Mouse (Mus musculus): ENCODE measurements at regions not wholly inside any gene's neighbourhood (a gene's known extent, or its start where the extent isn't known, plus 50 kb on each side); places are given as distances from the start of the nearest gene placed in this dataset.

DNA sequence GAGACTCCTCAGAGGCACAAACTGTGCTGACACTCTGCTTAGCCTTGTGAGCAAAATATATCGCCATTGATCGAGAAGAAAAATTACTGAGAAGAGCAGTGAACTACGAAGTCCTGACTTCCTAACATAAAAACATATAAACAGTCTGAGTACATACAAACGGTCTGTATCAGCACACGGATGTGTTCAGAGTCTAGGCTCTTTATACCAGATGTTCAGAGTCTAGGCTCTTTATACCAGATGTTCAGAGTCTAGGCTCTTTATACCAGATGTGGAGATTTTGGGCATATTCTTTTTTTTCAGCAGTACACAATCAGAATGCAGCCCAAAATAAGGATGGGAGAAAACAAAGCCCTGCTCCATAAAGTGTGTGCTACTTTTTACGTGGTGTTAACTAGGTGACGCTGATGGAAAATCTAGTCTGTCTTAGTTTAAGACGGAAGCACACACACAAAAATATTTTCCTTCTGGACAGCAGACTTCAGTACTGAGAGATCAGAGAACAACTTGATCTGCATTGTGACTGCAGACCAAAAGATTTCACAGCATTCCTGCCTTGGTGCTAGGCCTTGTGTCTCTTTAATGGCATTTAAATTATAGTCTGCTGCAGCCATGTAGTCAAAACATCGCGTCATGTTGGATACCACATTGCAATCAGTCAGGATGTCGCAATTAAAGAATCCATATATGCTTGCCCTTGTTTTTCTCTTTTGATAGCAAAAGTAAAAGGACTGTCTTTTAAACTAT is 233.6 kb downstream of the Ptprc start:
- Histone ChIP-seq H3K9me3 (ENCODE audit: control insufficient read depth, low read length) (no peaks in the 10 kb centered on the region), H3K4me1 (replicated peaks; ENCODE audit: control insufficient read depth, insufficient read depth, low read length) (no peaks in the 10 kb centered on the region; the same call in 1 of the 2 replicates), H3K27me3 (ENCODE audit: control insufficient read depth, insufficient read depth, low read depth, low read length) (no peaks in the 10 kb centered on the region), H3K4me3 (ENCODE audit: low read length) (no peak overlapping the region), H3K9ac (ENCODE audit: low read length) (no peak overlapping the region), H3K4me2 (ENCODE audit: low read depth, low read length) (no peak overlapping the region), H3K27ac (ENCODE audit: low read length) (peak overlapping the region; percentile 28), H3K36me3 (ENCODE audit: control insufficient read depth, insufficient read depth, low read length) (peaks cover 10% of the 10 kb centered on the region)
- ATAC-seq (ENCODE audit: low read depth), result peak; percentile 83
- 54% methylated on average over 11 of the region's 11 CpGs for WGBS

GRCm38 (mm10) chr1:137935746-137936145 is 239.8 kb downstream of the Ptprc start:
- Histone ChIP-seq H3K27ac (ENCODE audit: low read length) (no peak overlapping the region), H3K4me1 (replicated peaks; ENCODE audit: control insufficient read depth, insufficient read depth, low read length) (0 out of 2 replicates have a peak, but pooled peaks cover 2% of the 10 kb centered on the region), H3K4me3 (ENCODE audit: low read length) (no peak overlapping the region), H3K4me2 (ENCODE audit: low read depth, low read length) (no peak overlapping the region), H3K27me3 (ENCODE audit: control insufficient read depth, insufficient read depth, low read depth, low read length) (no peaks in the 10 kb centered on the region), H3K36me3 (ENCODE audit: control insufficient read depth, insufficient read depth, low read length) (peaks cover 22% of the 10 kb centered on the region), H3K9ac (ENCODE audit: low read length) (no peak overlapping the region), H3K9me3 (ENCODE audit: control insufficient read depth, low read length) (no peaks in the 10 kb centered on the region)
- WGBS, result 59% methylated on average over 4 of the region's 4 CpGs
- no peak for ATAC-seq (ENCODE audit: low read depth)

- H3K36me3 ChIP-seq (ENCODE audit: control insufficient read depth, insufficient read depth, low read length), result peaks cover 19% of the 10 kb centered on the region
- no peak overlapping the region for H3K4me3 ChIP-seq (ENCODE audit: low read length)
- peaks cover 32% of the 10 kb centered on the region for H3K4me1 ChIP-seq (replicated peaks; ENCODE audit: control insufficient read depth, insufficient read depth, low read length)
- peak overlapping the region; percentile 33 for H3K27ac ChIP-seq (ENCODE audit: low read length)
- no peak overlapping the region for H3K9ac ChIP-seq (ENCODE audit: low read length)
- no peaks in the 10 kb centered on the region for H3K9me3 ChIP-seq (ENCODE audit: control insufficient read depth, low read length)
- H3K27me3 ChIP-seq (ENCODE audit: control insufficient read depth, insufficient read depth, low read depth, low read length), result no peaks in the 10 kb centered on the region
- 57% methylated on average over 3 of the region's 3 CpGs for WGBS
- ATAC-seq (ENCODE audit: low read depth), result no peak; the same call in 1 of the 2 replicates
- no peak overlapping the region for H3K4me2 ChIP-seq (ENCODE audit: low read depth, low read length)
Measured at GRCm38 (mm10) chr1:137929764-137930163, 245.7 kb downstream of the Ptprc start.

GRCm38 (mm10) chr1:137928522-137928921 is 247.0 kb downstream of the Ptprc start:
- Histone ChIP-seq H3K27me3 (ENCODE audit: control insufficient read depth, insufficient read depth, low read depth, low read length) (no peaks in the 10 kb centered on the region), H3K4me2 (ENCODE audit: low read depth, low read length) (peak overlapping the region; percentile 20), H3K4me1 (replicated peaks; ENCODE audit: control insufficient read depth, insufficient read depth, low read length) (peaks cover 32% of the 10 kb centered on the region), H3K27ac (ENCODE audit: low read length) (peak overlapping the region; percentile 70), H3K9me3 (ENCODE audit: control insufficient read depth, low read length) (no peaks in the 10 kb centered on the region), H3K4me3 (ENCODE audit: low read length) (no peak overlapping the region), H3K36me3 (ENCODE audit: control insufficient read depth, insufficient read depth, low read length) (peaks cover 19% of the 10 kb centered on the region), H3K9ac (ENCODE audit: low read length) (peak overlapping the region; percentile 39)
- ATAC-seq (ENCODE audit: low read depth), result no peak
- 37% methylated on average over 6 of the region's 6 CpGs for WGBS

DNA sequence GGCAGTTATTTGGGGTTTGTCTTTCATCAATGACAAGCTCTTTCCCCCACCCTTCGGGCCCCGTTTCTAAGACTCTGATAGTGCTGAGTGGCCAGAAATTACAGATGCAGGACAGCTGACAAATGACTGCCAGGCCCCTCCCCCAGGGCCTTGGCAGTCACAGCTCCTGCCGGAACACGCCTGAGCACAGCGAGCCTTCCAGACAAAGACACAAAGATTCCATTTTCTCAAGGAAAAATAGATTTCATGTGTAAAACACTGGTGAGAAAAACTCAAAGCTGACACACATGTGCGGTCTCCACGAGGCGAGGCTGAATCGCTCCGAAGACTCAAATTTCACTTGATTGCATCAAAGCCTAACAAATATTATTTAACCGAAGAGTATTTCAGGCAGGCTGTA is 247.6 kb downstream of the Ptprc start:
- Histone ChIP-seq H3K27me3 (ENCODE audit: control insufficient read depth, insufficient read depth, low read depth, low read length) (no peaks in the 10 kb centered on the region), H3K9ac (ENCODE audit: low read length) (peak overlapping the region; percentile 57), H3K9me3 (ENCODE audit: control insufficient read depth, low read length) (no peaks in the 10 kb centered on the region), H3K27ac (ENCODE audit: low read length) (peak overlapping the region; percentile 87), H3K4me3 (ENCODE audit: low read length) (peak overlapping the region; percentile 28), H3K4me1 (replicated peaks; ENCODE audit: control insufficient read depth, insufficient read depth, low read length) (peaks cover 32% of the 10 kb centered on the region), H3K4me2 (ENCODE audit: low read depth, low read length) (peak overlapping the region; percentile 52), H3K36me3 (ENCODE audit: control insufficient read depth, insufficient read depth, low read length) (peaks cover 16% of the 10 kb centered on the region)
- WGBS, result 21% methylated on average over 11 of the region's 11 CpGs
- peak; percentile 94 for ATAC-seq (ENCODE audit: low read depth)

- no peaks in the 10 kb centered on the region for H3K9me3 ChIP-seq (ENCODE audit: control insufficient read depth, low read length)
- no peak overlapping the region for H3K4me3 ChIP-seq (ENCODE audit: low read length)
- no peak overlapping the region for H3K4me2 ChIP-seq (ENCODE audit: low read depth, low read length)
- H3K9ac ChIP-seq (ENCODE audit: low read length), result no peak overlapping the region
- no peak for ATAC-seq (ENCODE audit: low read depth)
- H3K4me1 ChIP-seq (replicated peaks; ENCODE audit: control insufficient read depth, insufficient read depth, low read length), result peaks cover 36% of the 10 kb centered on the region
- H3K27ac ChIP-seq (ENCODE audit: low read length), result no peak overlapping the region
- peaks cover 3% of the 10 kb centered on the region; the same call in 1 of the 2 replicates for H3K36me3 ChIP-seq (ENCODE audit: control insufficient read depth, insufficient read depth, low read length)
- no peaks in the 10 kb centered on the region for H3K27me3 ChIP-seq (ENCODE audit: control insufficient read depth, insufficient read depth, low read depth, low read length)
- WGBS, result 53% methylated on average over 4 of the region's 4 CpGs
Measured at GRCm38 (mm10) chr1:137926326-137926725, 249.2 kb downstream of the Ptprc start.

- H3K4me2 ChIP-seq (ENCODE audit: low read depth, low read length), result no peak overlapping the region
- ATAC-seq (ENCODE audit: low read depth), result no peak
- H3K9ac ChIP-seq (ENCODE audit: low read length), result no peak overlapping the region
- H3K27me3 ChIP-seq (ENCODE audit: control insufficient read depth, insufficient read depth, low read depth, low read length), result no peaks in the 10 kb centered on the region
- 60% methylated on average over 6 of the region's 6 CpGs for WGBS
- no peak overlapping the region for H3K4me3 ChIP-seq (ENCODE audit: low read length)
- H3K27ac ChIP-seq (ENCODE audit: low read length), result peak overlapping the region; percentile 47; the same call in 1 of the 2 replicates
- peaks cover 35% of the 10 kb centered on the region for H3K4me1 ChIP-seq (replicated peaks; ENCODE audit: control insufficient read depth, insufficient read depth, low read length)
- H3K9me3 ChIP-seq (ENCODE audit: control insufficient read depth, low read length), result no peaks in the 10 kb centered on the region
- H3K36me3 ChIP-seq (ENCODE audit: control insufficient read depth, insufficient read depth, low read length), result no peaks in the 10 kb centered on the region
Measured at GRCm38 (mm10) chr1:137924156-137924555, 251.4 kb downstream of the Ptprc start.

DNA sequence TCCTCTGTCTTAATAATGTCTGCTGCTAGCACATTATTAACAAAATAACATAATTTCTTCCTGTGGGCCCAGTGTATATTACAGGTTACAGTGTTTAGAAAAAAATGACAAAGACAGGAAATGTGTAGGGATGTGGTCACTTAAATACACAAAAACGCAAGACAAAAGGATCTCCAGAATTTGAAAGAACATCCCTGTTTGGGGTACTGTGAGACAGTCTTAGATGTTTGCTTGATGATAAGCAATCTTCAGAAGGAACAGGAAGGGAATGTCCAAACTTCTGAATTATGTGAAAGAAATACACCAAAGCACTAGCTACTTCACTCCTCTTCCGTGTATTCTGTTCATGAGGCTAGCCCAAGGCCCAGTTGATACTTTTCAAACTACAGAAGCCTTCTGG is 251.8 kb downstream of the Ptprc start:
- WGBS, result 38% methylated on average over 2 of the region's 2 CpGs
- peak; percentile 13; the same call in 1 of the 2 replicates for ATAC-seq (ENCODE audit: low read depth)
- Histone ChIP-seq H3K9ac (ENCODE audit: low read length) (no peak overlapping the region), H3K27ac (ENCODE audit: low read length) (peak overlapping the region; percentile 47; the same call in 1 of the 2 replicates), H3K4me3 (ENCODE audit: low read length) (no peak overlapping the region), H3K4me2 (ENCODE audit: low read depth, low read length) (no peak overlapping the region), H3K36me3 (ENCODE audit: control insufficient read depth, insufficient read depth, low read length) (no peaks in the 10 kb centered on the region), H3K9me3 (ENCODE audit: control insufficient read depth, low read length) (no peaks in the 10 kb centered on the region), H3K4me1 (replicated peaks; ENCODE audit: control insufficient read depth, insufficient read depth, low read length) (peaks cover 31% of the 10 kb centered on the region), H3K27me3 (ENCODE audit: control insufficient read depth, insufficient read depth, low read depth, low read length) (no peaks in the 10 kb centered on the region)

- no peak for ATAC-seq (ENCODE audit: low read depth)
- no peak overlapping the region for H3K4me3 ChIP-seq (ENCODE audit: low read length)
- no peak overlapping the region for H3K9ac ChIP-seq (ENCODE audit: low read length)
- no peaks in the 10 kb centered on the region for H3K27me3 ChIP-seq (ENCODE audit: control insufficient read depth, insufficient read depth, low read depth, low read length)
- no peaks in the 10 kb centered on the region for H3K9me3 ChIP-seq (ENCODE audit: control insufficient read depth, low read length)
- H3K4me1 ChIP-seq (replicated peaks; ENCODE audit: control insufficient read depth, insufficient read depth, low read length), result peaks cover 23% of the 10 kb centered on the region
- H3K27ac ChIP-seq (ENCODE audit: low read length), result peak overlapping the region; percentile 51
- 61% methylated on average over 7 of the region's 7 CpGs for WGBS
- no peaks in the 10 kb centered on the region for H3K36me3 ChIP-seq (ENCODE audit: control insufficient read depth, insufficient read depth, low read length)
- no peak overlapping the region for H3K4me2 ChIP-seq (ENCODE audit: low read depth, low read length)
Measured at GRCm38 (mm10) chr1:137922769-137923168, 252.7 kb downstream of the Ptprc start.
